Mouse (Mus musculus): Measurements from ENCODE around the gene Dhx15.

- TF ChIP-seq CTCF (IDR thresholded peaks at IDR 0.05; ENCODE audit: control insufficient read depth, insufficient read depth, insufficient replicate concordance, low read depth, low read length), result no peak
- no peak for TF ChIP-seq POLR2A (IDR thresholded peaks at IDR 0.05; ENCODE audit: control insufficient read depth, low read depth, low read length)
These were observed 59.8 kb downstream of the Dhx15 start for GRCm38 (mm10) chr5:52130496-52130895.

All from testis, adult 2 months (tissue).